Mouse (Mus musculus) ES-E14 (cell line): Measurements from ENCODE around the gene Tbc1d19.

Experiments
- CHD2 ChIP-seq: IDR thresholded peaks from 2 replicates; pipeline ENCODE4 v1.6.1; 2014; ENCODE audit warnings: mild to moderate bottlenecking, low read depth, low read length, inconsistent platforms
- HCFC1 ChIP-seq: IDR thresholded peaks from 2 replicates; pipeline ENCODE4 v1.6.1; 2012; ENCODE audit warnings: low read length, inconsistent platforms, borderline replicate concordance; ENCODE audit not compliant: insufficient read depth

DNA sequence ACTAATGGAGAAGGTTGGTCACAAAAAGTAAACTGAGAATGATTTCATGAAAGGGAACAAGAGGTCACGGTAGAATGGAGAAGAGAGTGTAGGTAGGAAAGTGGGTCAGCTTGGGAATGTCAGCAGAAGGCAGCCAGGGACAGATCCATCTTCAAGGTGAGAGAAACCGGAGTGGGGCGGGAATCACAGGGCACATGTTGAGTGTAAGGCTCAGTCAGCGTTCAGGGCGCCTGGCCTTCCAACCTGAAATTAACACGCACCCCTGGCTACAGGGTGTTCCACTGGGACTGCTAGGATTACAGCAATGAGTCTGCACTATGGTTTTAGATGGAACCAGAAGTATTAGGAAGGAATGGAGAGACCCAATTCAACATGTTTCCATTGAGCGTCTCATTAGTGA, 10.3 kb downstream of the Tbc1d19 start:
- TF ChIP-seq CHD2: no peak
- TF ChIP-seq HCFC1: no peak
